Mouse (Mus musculus) liver, postnatal 0 days (tissue): Measurements from ENCODE around the gene Dnm3. TPM values are rescaled to one million over a fixed set of nuclear protein-coding genes. Genes with fewer than 3 reads are reported as not detected.

Experiments
- ATAC-seq: fragments of 200-750 bp; cut with Nextera tagmentation; 2 replicates; pipeline ENCODE4 v1.8.0; 2017; ENCODE audit warnings: mild to moderate bottlenecking, moderate library complexity
- DNase-seq: peaks from one replicate; pipeline ENCODE4 v3.0.0-alpha.2; 2016
- H3K27ac ChIP-seq: fragments of 300-500 bp; sonication (generic); 2 replicates; pipeline ENCODE4 v1.5.1; 2014; ENCODE audit warnings: antibody characterized with exemption, moderate library complexity, mild to moderate bottlenecking, low read depth
- H3K27me3 ChIP-seq: fragments of 300-500 bp; sonication (generic); 2 replicates; pipeline ENCODE4 v1.6.1; 2014; ENCODE audit warnings: low read length, control low read depth, mixed read lengths; ENCODE audit not compliant: insufficient read depth
- H3K36me3 ChIP-seq: fragments of 300-500 bp; sonication (generic); replicated peaks from 2 replicates; pipeline ENCODE4 v1.6.1; 2014; ENCODE audit warnings: mild to moderate bottlenecking, control low read depth, low read length, moderate library complexity, mixed read lengths; ENCODE audit not compliant: insufficient read depth
- H3K4me1 ChIP-seq: fragments of 300-500 bp; sonication (generic); 2 replicates; pipeline ENCODE4 v1.6.1; 2014; ENCODE audit warnings: antibody characterized with exemption, mild to moderate bottlenecking, control low read depth; ENCODE audit not compliant: insufficient read depth
- H3K4me2 ChIP-seq: fragments of 300-500 bp; sonication (generic); 2 replicates; pipeline ENCODE4 v1.6.1; 2014; ENCODE audit warnings: low read depth, mild to moderate bottlenecking, low read length, moderate library complexity, mixed read lengths
- H3K4me3 ChIP-seq: fragments of 300-500 bp; sonication (generic); 2 replicates; pipeline ENCODE4 v1.5.1; 2014; ENCODE audit warnings: low read depth, low read length
- H3K9ac ChIP-seq: fragments of 300-500 bp; sonication (generic); replicated peaks from 2 replicates; pipeline ENCODE4 v1.6.1; 2014; ENCODE audit warnings: mild to moderate bottlenecking, moderate library complexity
- H3K9me3 ChIP-seq: fragments of 300-500 bp; sonication (generic); 2 replicates; pipeline ENCODE4 v1.6.1; 2016; ENCODE audit warnings: mild to moderate bottlenecking, control low read depth, low read length, mixed read lengths
- CTCF ChIP-seq: sonication (generic); IDR thresholded peaks from 2 replicates; pipeline ENCODE4 v1.5.1; 2016; ENCODE audit warnings: antibody characterized with exemption, low read depth
- EP300 ChIP-seq: IDR thresholded peaks from 2 replicates; pipeline ENCODE4 v1.6.1; 2016; ENCODE audit warnings: antibody characterized with exemption, low read depth, mild to moderate bottlenecking
- WGBS: fragments of 180-500 bp; shearing (Covaris S2); extraction: QIAGEN DNeasy Blood & Tissue Kit; methylation state at CpG from one replicate; pipeline ENCODE4 v1.1.7; 2014; ENCODE audit not compliant: insufficient replicate concordance; 5-methylcytosine and 5-hydroxymethylcytosine counted together
- polyA plus RNA-seq: library from polyadenylated mRNA; unstranded; fragments of >200 nt; fragmentation: Nextera tagmentation; extraction: Ambion mirVana; gene quantifications from 2 replicates; pipeline ENCODE4 v1.2.1, GENCODE M21; 2015

Gene Dnm3
- 0.12 and 0.14 TPM in 2 replicates for polyA plus RNA-seq

GRCm38 (mm10) chr1:162477246-162478209 lies at the start of gene Dnm3:
Gene Dnm3 (minus strand): TSS chr1:162478034.
- TF ChIP-seq CTCF (peak; percentile 40), EP300 (no peak)
- H3K9me3 ChIP-seq = no peaks in the 10 kb centered on the region
- 2% methylated on average over 55 of the region's 56 CpGs for WGBS
- H3K9ac ChIP-seq = peak within 1 kb of the TSS; percentile 52
- peaks cover 11% of the 10 kb centered on the region; the same call in 1 of the 2 replicates for H3K27me3 ChIP-seq
- H3K4me3 ChIP-seq = peak within 1 kb of the TSS; percentile 53
- H3K4me1 ChIP-seq = 0 out of 2 replicates have a peak, but pooled peaks cover 6% of the 10 kb centered on the region
- H3K4me2 ChIP-seq = peak within 1 kb of the TSS; percentile 71
- no peak within 1 kb of the TSS for H3K27ac ChIP-seq
- DNase-seq (peak; percentile 87), ATAC-seq (peak; percentile 99)
- H3K36me3 ChIP-seq = no peaks in the 10 kb centered on the region

GRCm38 (mm10) chr1:162515116-162515515 lies 37.3 kb upstream of the Dnm3 start:
- Histone ChIP-seq H3K27ac (no peak overlapping the region), H3K36me3 (no peaks in the 10 kb centered on the region), H3K27me3 (no peaks in the 10 kb centered on the region), H3K4me1 (no peaks in the 10 kb centered on the region), H3K9me3 (no peaks in the 10 kb centered on the region), H3K4me2 (no peak overlapping the region), H3K9ac (no peak overlapping the region), H3K4me3 (no peak overlapping the region)
- WGBS = 50% methylated on average over 1 of the region's 1 CpGs
- ATAC-seq (no peak), DNase-seq (no peak)
- TF ChIP-seq CTCF (no peak), EP300 (no peak)

DNA sequence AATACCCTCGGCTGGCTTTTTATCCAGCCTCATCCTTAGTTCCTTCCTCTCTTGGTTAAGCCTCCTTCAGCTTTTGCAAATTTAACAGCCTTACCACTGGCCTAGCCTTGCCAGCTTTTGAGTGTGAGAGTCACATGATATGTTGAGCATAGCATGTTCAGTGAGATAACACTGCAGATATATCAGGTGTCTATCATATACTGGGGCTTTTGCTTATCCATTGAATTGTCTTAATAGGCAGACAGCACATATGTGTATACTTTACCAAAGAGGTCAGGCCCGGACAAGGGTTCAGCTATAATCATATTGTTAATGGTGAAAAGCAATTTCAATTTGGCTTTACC lies 32.2 kb upstream of the Dnm3 start:
- no peaks in the 10 kb centered on the region for H3K36me3 ChIP-seq
- 49% methylated on average over 2 of the region's 2 CpGs for WGBS
- TF ChIP-seq CTCF = no peak
- TF ChIP-seq EP300 = no peak
- ATAC-seq (no peak), DNase-seq (no peak)
- H3K27me3 ChIP-seq = 0 out of 2 replicates have a peak, but pooled peaks cover 3% of the 10 kb centered on the region
- H3K27ac ChIP-seq = no peak overlapping the region
- no peak overlapping the region for H3K9ac ChIP-seq
- no peak overlapping the region for H3K4me2 ChIP-seq
- no peaks in the 10 kb centered on the region for H3K4me1 ChIP-seq
- no peaks in the 10 kb centered on the region for H3K9me3 ChIP-seq
- no peak overlapping the region for H3K4me3 ChIP-seq

DNA sequence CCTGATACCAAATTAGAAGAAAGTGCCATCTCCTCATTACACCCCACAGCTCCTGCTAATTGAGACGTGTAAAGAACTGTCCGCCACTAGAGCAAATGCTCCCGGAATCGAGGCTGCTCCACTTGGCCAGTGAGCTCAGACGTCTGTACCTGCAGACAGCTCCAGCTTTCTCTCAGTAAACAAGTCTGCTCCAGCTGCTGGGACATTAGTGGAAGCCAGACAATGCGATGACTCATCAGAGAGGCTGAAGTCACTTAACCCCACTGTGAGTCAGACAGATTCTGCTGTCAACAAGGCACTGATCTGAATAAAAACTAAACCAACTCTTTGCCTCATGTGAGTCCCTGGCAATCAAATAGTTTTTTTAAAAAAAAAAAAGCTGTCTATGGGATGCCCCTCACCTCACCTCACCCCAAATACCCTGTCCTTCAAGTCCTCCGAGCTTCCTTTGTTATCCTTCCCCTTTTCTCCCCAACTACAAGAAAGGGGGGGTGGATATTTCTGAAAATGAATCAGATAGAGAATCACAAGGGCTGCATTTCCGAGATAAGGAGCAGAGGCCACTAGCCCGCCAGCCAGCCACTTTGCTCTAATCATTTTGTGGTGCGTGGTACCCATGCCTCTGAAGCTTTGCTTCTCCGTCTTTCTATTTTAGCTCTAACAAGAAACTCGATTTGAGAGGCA lies 31.6 kb upstream of the Dnm3 start:
- H3K9me3 ChIP-seq = no peaks in the 10 kb centered on the region
- DNase-seq (no peak), ATAC-seq (peak; percentile 63)
- H3K4me3 ChIP-seq = no peak overlapping the region
- no peaks in the 10 kb centered on the region for H3K36me3 ChIP-seq
- no peaks in the 10 kb centered on the region for H3K4me1 ChIP-seq
- TF ChIP-seq CTCF = no peak
- TF ChIP-seq EP300 = no peak
- H3K27ac ChIP-seq = no peak overlapping the region
- no peak overlapping the region for H3K9ac ChIP-seq
- 0 out of 2 replicates have a peak, but pooled peaks cover 3% of the 10 kb centered on the region for H3K27me3 ChIP-seq
- WGBS = 23% methylated on average over 12 of the region's 12 CpGs
- no peak overlapping the region for H3K4me2 ChIP-seq

DNA sequence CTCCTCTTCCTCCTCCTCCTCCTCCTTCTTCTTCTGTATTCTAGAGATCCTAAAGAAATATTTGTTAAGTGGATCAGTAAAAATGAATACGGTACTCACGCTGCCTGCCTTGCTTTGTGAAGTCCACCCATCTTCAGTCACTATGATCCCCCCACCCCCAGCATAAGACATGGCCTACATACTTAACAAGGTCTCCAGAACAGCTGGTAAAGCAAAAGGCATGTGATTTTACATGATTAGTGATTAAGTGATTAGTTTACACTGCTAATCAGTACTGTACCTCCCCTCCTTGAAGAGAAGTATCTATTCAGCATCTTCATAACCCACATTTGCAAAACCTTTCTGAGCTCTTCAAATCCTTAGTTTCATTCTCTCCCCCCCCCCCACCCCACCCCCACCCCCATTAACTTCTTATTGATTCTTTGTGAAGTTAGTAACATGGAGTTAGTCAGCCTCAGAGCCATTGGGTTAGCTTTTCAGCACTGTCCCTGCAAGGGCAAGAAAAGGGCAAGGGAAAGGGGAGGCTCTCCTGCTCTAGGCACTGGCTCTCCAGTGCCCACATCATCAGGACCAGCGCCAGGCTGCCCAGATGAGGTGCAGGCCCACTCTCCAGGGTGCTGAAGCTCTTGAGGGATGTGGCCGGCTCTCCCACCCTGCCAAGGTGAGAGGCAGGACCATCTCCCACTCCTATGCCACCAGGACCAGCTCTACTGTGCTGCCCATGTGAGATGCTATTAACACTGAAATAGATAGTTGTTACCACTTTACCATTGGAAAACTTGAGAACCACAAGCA lies 30.6 kb upstream of the Dnm3 start:
- Histone ChIP-seq H3K4me1 (no peaks in the 10 kb centered on the region), H3K4me3 (no peak overlapping the region), H3K9ac (no peak overlapping the region), H3K27ac (no peak overlapping the region), H3K36me3 (no peaks in the 10 kb centered on the region), H3K27me3 (0 out of 2 replicates have a peak, but pooled peaks cover 3% of the 10 kb centered on the region), H3K4me2 (no peak overlapping the region), H3K9me3 (no peaks in the 10 kb centered on the region)
- DNase-seq = no peak
- ATAC-seq = no peak
- 65% methylated on average over 4 of the region's 4 CpGs for WGBS
- TF ChIP-seq EP300 = no peak
- no peak for TF ChIP-seq CTCF
